Mouse (Mus musculus) bone marrow macrophage, adult 2 months (primary cell): ENCODE measurements around the gene Ppp1r14a. TPM values are rescaled to one million over a fixed set of nuclear protein-coding genes. Genes with fewer than 3 reads are reported as not detected.

Experiments used
- H3K27ac ChIP-seq: 2 replicates; pipeline ENCODE4 v1.5.1; 2012; ENCODE audit warnings: low read depth, low read length; ENCODE audit not compliant: insufficient read depth
- H3K4me1 ChIP-seq: 2 replicates; pipeline ENCODE4 v1.6.1; 2012; ENCODE audit warnings: low read length; ENCODE audit not compliant: control insufficient read depth, insufficient read depth
- H3K4me3 ChIP-seq: 2 replicates; pipeline ENCODE4 v1.5.1; 2012; ENCODE audit warnings: mild to moderate bottlenecking, low read length, moderate library complexity; ENCODE audit not compliant: insufficient read depth
- CTCF ChIP-seq: IDR thresholded peaks from 2 replicates; pipeline ENCODE4 v1.5.1; 2012; ENCODE audit warnings: low read depth, mild to moderate bottlenecking, low read length, moderate library complexity
- POLR2A ChIP-seq: IDR thresholded peaks from 2 replicates; pipeline ENCODE4 v1.6.1; 2012; ENCODE audit warnings: mild to moderate bottlenecking, low read depth, low read length, borderline replicate concordance
- polyA plus RNA-seq: library from polyadenylated mRNA; stranded (reverse); fragments of >200 nt; gene quantifications from 2 replicates; pipeline ENCODE4 v1.2.4, GENCODE M21; 2012; ENCODE audit not compliant: missing spikeins, insufficient read depth, insufficient read length

The Ppp1r14a gene
- polyA plus RNA-seq, 1 experiment: not detected

DNA sequence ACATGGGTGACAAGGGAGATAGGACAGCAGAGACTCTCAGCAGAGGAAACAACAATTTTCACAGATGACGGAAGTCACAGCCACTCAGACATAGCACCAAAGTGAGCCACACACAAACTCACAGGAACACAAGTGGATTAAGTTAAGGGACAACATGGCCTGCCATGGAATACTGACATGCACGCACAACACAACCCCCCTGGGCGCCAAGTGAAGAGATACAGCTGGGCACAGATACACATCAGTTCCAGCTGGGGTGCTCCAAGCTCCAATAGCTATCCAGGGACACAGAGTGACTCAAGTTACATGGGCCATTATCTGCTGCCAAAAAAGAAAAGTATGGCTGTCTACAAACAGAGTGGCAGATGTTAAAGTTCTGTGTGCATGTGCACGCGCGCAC is 748 bp downstream of the Ppp1r14a start:
- TF ChIP-seq POLR2A (no peak), CTCF (no peak)
- H3K4me3 ChIP-seq: no peak overlapping the region
- H3K27ac ChIP-seq: no peak overlapping the region

GRCm38 (mm10) chr7:29290691-29291485 is 1.8 kb downstream of the Ppp1r14a start:
- no peaks in the 10 kb centered on the region for H3K4me1 ChIP-seq
- no peak overlapping the region for H3K27ac ChIP-seq
- TF ChIP-seq POLR2A (no peak), CTCF (no peak)
- no peak overlapping the region for H3K4me3 ChIP-seq

More for the DNA sequence above, 748 bp downstream of the Ppp1r14a start:
- no peaks in the 10 kb centered on the region for H3K4me1 ChIP-seq

- no peak overlapping the region for H3K27ac ChIP-seq
- no peaks in the 10 kb centered on the region for H3K4me1 ChIP-seq
- no peak for TF ChIP-seq POLR2A
- TF ChIP-seq CTCF: no peak
- H3K4me3 ChIP-seq: no peak overlapping the region
Measured at GRCm38 (mm10) chr7:29291616-29292457, 2.7 kb downstream of the Ppp1r14a start.

GRCm38 (mm10) chr7:29292458-29293098 is 3.5 kb downstream of the Ppp1r14a start:
- Histone ChIP-seq H3K4me1 (no peaks in the 10 kb centered on the region), H3K27ac (no peak overlapping the region), H3K4me3 (no peak overlapping the region)
- no peak for TF ChIP-seq CTCF
- TF ChIP-seq POLR2A: no peak

DNA sequence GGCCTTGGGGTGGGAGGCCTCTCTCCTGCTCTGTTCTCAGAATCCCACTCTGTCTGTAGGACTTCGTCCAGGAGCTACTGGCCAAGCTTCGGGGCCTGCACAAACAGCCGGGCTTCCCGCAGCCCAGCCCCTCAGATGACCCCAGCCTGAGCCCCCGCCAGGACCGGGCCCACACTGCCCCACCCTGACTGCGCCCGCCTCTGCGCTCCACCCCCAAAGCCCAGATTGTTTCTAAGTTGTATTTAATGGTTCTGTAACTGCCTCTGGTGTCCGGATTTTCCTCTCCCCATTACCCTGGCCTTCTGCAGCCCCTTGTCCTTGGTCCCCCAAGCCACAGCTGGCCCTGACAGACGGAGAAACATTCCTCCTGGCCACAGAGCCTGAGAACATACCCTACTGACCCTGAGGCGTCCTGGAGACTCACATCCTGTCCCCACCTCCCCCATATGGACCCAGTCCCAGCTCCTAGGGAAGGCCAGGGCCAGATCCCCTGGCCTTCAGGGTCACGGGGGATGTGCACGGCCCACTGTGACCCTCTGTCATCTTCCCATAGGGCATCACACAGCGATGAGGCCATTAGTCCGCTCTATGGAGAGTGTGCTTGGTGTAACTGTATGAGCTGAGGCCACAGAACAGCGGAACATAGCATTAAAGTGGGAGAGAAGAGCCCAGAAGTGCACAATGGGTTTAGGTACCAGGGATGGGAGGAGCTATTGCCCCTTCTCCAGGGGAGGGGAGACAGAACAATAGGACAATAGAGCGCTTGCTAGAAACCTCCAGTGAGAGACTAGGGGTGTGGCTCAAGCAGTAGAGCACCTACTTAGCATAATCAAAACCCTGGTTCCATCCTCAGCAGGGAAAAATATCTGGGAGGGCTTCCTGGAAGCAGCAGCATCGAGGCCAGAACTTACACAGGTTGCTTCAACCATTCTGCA is 4.3 kb downstream of the Ppp1r14a start:
- TF ChIP-seq CTCF: no peak
- no peak for TF ChIP-seq POLR2A
- Histone ChIP-seq H3K4me3 (no peak overlapping the region), H3K4me1 (no peaks in the 10 kb centered on the region), H3K27ac (no peak overlapping the region)

GRCm38 (mm10) chr7:29294111-29294761 is 5.1 kb downstream of the Ppp1r14a start:
- no peak for TF ChIP-seq CTCF
- no peak for TF ChIP-seq POLR2A
- Histone ChIP-seq H3K27ac (no peak overlapping the region), H3K4me1 (no peaks in the 10 kb centered on the region), H3K4me3 (no peak overlapping the region)

- no peaks in the 10 kb centered on the region for H3K4me1 ChIP-seq
- no peak for TF ChIP-seq POLR2A
- no peak for TF ChIP-seq CTCF
- H3K27ac ChIP-seq: no peak overlapping the region
- no peak overlapping the region for H3K4me3 ChIP-seq
Measured at GRCm38 (mm10) chr7:29295861-29296647, 6.9 kb downstream of the Ppp1r14a start.

GRCm38 (mm10) chr7:29296998-29297397 is 7.9 kb downstream of the Ppp1r14a start:
- no peak overlapping the region for H3K27ac ChIP-seq
- H3K4me3 ChIP-seq: no peak overlapping the region
- TF ChIP-seq CTCF (peak; percentile 68), POLR2A (no peak)
- H3K4me1 ChIP-seq: no peaks in the 10 kb centered on the region
